Mouse (Mus musculus) layer of hippocampus, adult 2 months (tissue): ENCODE data around the gene Crkl. TPM values are rescaled to one million over a fixed set of nuclear protein-coding genes. Genes with fewer than 3 reads are reported as not detected.

ENCODE experiments used
- DNase-seq, 2 experiments: peaks; one replicate each; pipeline ENCODE4 v3.0.0; 2022; ENCODE audit warnings: low spot score in 2 of 2
- H3K27ac ChIP-seq: fragments of 200-600 bp; 2 replicates; pipeline ENCODE4 v1.8.1; 2022
- H3K4me3 ChIP-seq: fragments of 200-600 bp; 2 replicates; pipeline ENCODE4 v1.8.1; 2022; ENCODE audit warnings: mild to moderate bottlenecking
- CTCF ChIP-seq: fragments of 200-600 bp; conservative IDR thresholded peaks from 2 replicates; pipeline ENCODE4 v1.8.1; 2022; ENCODE audit warnings: antibody characterized with exemption, mild to moderate bottlenecking, moderate library complexity
- total RNA-seq, 2 experiments: library from RNA; stranded (reverse); gene quantifications; 2 replicates each; pipeline ENCODE4 v1.2.3; 2021

Crkl gene
- total RNA-seq, 2 experiments from 2014 or later = 33.5 to 37.4 TPM

DNA sequence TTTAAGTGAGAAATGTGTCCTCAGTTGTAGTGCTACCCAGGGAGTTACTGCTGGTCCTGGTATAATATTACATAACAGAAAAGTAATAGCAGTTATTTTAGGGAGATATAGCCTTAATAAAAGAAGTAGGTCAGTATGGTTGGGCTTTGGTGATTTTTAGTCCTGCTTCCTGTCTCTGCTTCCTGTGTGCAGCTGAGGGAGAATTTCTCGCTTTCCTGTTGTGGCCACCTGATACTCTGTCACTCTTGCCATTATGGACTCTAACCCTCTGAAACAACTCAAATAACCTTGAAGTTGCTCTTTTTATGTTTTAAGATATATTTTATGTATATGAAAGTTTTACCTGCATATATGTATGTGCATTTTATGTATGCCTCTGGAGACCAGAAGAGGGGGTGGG lies 9.8 kb downstream of the Crkl start:
- no peak for DNase-seq
- Histone ChIP-seq H3K27ac (no peak overlapping the region), H3K4me3 (no peak overlapping the region)
- no peak for TF ChIP-seq CTCF

DNA sequence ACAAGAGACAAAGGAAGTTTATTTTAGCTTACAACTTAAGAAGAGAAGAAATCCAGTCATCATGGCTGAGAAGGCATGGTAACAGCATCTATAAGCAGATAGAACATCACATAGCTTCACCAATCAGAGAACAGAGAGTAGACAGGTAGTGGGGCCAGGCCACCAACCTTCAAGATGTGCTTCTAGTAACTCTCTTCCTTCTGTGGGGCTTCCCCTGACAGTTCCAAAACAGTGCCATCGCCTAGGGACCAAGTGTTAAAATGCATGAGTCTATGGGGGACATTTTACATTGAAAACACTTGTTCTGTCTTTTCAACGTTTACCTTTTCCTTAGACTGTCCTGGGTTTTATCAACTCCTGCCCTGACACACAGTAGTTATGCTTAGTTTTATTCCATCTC lies 11.4 kb downstream of the Crkl start:
- no peak for TF ChIP-seq CTCF
- no peak overlapping the region for H3K27ac ChIP-seq
- no peak overlapping the region for H3K4me3 ChIP-seq
- no peak for DNase-seq

DNA sequence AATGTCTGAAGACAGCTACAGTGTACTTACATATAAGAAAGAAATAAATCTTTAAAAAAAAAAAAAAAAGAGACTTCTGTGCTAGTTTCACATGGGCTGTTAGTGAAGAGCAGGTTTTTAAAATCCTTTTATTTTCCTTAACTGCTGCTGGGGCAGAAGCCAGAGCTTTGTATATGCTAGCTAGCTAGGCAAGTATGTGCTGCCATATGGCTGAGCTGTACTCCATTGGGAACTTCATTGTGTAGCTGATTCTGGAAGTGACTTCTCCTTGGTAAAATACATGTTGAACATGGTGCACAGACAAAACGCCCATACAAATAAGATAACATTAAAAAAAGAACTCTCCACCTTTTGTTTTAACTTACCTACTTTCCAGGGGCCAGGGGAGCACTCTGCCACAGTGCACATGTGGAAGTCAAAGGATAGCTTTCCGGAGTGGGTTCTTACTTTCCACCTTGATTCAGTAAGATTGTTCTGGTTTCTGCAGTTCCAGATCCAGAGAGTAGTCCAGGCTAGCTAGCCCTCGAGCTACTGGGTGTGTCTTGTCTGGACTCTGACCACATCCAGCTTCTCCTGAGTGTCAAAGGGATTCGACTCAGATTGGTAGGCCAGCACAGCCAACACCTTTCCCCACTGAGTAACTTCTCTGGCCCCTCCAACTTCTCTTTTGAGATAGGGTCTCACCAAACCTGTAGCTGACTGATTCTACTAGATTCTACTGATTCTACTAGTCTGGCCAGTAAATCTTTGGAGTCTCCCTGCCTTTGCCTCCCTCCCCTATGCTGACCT lies 15.3 kb downstream of the Crkl start:
- no peak; the same call in 1 of the 2 replicates for TF ChIP-seq CTCF
- no peak for DNase-seq
- no peak overlapping the region for H3K27ac ChIP-seq
- no peak overlapping the region for H3K4me3 ChIP-seq

DNA sequence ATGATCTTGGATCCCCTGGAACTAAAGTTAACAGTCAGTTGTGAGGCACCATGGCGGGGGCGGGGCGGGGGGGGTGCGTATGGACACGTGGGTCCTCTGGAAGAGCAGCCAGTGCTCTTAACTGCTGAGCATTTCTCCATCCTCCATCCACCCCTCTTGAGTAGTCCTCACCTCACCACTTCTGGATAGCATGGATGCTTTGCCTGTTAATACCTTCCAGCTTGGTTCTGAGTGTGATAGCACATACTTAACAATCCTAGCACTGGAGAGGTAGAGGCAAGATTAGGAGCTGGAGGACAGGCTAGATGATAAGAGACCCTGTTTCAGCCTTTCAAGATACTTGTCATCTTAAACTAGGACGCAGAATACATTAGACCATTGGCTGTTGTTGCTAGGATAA lies 20.7 kb downstream of the Crkl start:
- DNase-seq = no peak
- H3K27ac ChIP-seq = no peak overlapping the region; the same call in 1 of the 2 replicates
- no peak overlapping the region for H3K4me3 ChIP-seq
- TF ChIP-seq CTCF = no peak

DNA sequence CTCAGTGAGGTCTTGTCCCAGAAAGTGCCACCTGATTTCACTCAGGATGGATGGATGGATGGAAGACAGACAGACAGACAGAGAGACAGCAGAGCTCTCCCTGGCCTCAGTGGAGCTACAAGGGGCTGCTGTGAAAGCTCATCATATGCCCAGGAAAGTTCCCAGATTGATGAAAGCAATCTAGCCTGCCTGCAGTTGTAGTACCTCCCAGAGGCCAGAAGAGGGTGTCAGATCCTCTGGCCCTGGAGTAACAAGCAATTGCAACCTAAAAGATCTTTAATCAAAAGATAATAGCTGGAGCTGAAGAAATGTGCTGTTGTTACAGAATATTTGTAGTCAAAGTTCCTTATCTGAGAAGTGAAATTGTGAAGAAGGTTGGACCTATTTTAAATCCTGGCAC lies 22.3 kb downstream of the Crkl start:
- 0 out of 2 replicates have a peak overlapping the region, but pooled peaks have one; percentile 36 for H3K27ac ChIP-seq
- TF ChIP-seq CTCF = peak; percentile 96
- DNase-seq = peak in 1 of 2 experiments; percentile 51
- H3K4me3 ChIP-seq = no peak overlapping the region

DNA sequence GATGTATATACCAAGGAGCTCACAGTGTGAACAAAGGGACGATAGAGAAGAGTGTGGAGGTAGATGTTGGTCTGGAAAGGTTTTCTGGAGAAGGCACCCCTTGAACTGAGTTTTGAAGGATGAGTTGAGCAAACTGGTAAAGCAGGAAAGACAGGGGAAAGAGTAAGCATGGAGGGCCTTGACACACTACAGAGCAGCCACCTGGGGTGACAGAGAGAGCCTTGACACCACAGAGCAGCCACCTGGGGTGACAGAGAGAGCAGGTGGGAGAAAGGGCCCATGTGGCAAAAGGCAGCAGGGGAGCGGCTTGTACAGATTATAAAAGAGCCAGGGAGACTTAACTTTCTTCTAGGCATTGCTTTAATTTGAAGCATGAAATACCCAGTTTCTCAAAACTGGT lies 23.0 kb downstream of the Crkl start:
- no peak for DNase-seq
- no peak for TF ChIP-seq CTCF
- no peak overlapping the region for H3K4me3 ChIP-seq
- peak overlapping the region; percentile 36; the same call in 1 of the 2 replicates for H3K27ac ChIP-seq

DNA sequence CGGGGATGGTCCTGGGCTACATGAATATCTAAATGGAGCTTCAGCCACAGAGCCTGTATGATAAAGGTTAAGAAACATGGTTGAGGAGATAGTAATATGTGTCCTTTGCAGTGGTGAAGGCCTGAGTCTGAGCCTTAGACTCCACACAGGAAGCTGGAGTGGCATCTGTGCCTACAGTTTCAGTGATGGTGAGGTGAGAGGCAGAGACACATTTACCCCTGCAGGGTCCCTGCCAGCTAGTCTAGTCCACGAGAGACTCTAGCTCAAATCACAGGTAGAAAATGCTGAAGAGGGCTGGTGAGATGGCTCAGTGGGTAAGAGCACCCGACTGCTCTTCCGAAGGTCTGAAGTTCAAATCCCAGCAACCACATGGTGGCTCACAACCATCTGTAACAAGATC lies 23.5 kb downstream of the Crkl start:
- no peak for DNase-seq
- TF ChIP-seq CTCF = no peak

DNA sequence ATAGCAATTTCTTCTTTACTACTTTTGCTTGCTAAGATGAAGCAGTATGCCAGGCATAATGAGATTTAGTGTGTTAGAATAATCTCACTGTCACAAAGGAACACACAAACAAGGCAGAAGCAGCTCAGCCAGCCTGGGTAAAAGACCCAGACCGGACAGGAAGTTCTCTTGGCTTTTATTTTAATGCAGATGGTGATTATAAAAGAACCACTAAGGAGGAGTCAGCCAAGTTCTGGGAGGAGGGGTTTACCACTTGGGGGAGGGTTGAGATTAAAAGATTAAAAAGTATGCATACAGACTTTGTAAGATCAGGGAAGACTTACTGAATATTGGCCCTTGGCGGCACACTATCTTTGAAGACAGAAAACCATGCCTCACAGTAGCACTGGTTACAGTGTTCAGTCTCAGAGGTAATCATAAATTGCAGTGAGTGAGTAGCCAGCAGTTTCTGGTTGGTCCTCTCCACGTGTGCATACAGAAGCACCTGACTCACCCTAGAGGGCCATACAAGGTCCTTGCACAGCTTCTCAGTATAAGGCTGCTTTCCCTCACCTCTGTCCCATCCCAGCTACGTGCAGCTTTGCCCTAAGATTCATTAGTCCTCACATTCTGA lies 26.6 kb downstream of the Crkl start:
- no peak for TF ChIP-seq CTCF
- H3K27ac ChIP-seq = peak overlapping the region; percentile 72; the same call in 1 of the 2 replicates
- no peak for DNase-seq
- H3K4me3 ChIP-seq = no peak overlapping the region

More for the DNA sequence above, 23.5 kb downstream of the Crkl start:
- no peak overlapping the region; the same call in 1 of the 2 replicates for H3K27ac ChIP-seq
- H3K4me3 ChIP-seq = no peak overlapping the region

DNA sequence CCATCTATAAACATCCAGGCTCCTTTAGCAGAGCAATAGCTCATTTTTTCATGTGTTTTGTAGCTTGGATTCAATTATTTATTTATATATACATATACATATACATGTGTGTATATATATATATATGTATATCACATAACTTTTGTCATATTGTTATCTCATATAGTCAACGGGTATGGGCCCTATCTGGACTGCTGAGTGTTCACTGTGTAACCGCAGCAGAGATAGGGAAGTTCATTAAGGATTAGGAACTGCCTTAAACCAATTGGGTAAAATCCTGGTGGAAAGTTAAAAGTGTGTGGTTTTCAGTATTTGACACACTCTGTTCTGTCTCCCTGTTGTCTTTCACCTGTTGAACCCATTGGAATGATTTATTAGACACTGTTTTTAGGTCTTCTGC lies 29.7 kb downstream of the Crkl start:
- no peak for DNase-seq
- Histone ChIP-seq H3K27ac (no peak overlapping the region), H3K4me3 (no peak overlapping the region)
- TF ChIP-seq CTCF = no peak

DNA sequence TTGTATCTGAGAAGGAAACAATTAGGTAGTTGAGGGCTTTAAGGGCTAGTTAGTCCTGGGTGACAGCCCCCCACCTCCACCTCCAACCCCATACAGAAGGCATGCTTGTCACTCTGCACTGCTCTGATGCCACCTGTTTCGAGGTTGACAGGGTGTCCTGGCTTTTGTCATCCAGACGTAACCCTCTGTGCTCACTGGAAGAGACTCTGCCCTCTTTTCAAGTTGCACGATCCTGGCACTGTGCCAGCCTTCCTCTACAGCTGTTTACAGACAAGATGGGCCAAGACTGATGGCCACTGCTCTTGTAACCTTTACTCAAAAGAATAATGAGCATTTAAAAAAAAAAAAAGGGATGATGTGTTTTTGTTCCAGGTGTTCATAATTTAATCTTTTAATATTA lies 34.7 kb downstream of the Crkl start:
- Histone ChIP-seq H3K27ac (0 out of 2 replicates have a peak overlapping the region, but pooled peaks have one; percentile 10), H3K4me3 (no peak overlapping the region)
- no peak for TF ChIP-seq CTCF
- no peak for DNase-seq

DNA sequence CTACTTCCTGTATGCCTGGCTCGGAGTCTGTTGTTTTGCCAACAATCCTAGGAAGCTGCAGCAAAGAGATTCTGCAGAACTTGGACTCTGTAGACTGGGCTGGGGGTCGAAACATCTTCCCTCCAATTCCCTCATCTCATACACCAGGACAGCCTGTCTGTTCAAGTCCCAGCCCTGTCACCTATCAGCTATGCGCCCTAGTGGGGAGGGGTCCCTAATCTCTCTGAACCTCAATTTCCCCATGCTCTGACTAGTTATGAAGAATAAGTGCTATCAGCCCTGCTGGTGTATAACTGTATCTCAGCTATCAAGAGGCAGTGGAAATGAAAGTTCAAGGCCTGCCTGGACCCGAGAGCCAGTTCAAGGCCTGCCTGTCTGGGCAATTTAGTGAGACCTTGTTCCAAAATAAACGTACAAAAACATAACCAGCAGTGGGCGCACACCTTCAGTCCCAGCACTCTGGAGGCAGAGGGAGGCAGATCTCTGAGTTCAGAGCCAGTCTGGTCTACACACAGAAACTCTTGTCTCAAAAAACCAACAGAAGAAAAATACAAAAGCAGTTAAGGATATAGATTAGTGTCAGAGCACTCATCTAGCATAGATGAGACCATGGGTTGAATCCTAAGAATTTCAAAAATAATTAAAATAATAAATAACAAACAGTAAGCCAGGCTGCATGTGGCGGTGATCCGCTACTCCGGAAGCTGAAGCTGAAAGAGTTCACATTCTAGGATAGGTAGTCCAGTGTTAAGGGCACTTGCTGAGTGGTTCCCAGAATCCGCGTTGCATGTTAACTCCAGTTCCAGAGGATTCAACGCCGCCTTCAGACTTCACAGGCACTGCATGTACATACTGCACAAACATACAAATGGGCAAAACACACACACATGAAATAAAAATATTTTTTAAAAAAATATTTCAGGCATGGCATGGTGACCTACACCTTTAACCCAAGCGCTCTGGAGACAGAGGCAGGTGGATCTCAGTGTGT lies 37.0 kb downstream of the Crkl start:
- DNase-seq = no peak

DNA sequence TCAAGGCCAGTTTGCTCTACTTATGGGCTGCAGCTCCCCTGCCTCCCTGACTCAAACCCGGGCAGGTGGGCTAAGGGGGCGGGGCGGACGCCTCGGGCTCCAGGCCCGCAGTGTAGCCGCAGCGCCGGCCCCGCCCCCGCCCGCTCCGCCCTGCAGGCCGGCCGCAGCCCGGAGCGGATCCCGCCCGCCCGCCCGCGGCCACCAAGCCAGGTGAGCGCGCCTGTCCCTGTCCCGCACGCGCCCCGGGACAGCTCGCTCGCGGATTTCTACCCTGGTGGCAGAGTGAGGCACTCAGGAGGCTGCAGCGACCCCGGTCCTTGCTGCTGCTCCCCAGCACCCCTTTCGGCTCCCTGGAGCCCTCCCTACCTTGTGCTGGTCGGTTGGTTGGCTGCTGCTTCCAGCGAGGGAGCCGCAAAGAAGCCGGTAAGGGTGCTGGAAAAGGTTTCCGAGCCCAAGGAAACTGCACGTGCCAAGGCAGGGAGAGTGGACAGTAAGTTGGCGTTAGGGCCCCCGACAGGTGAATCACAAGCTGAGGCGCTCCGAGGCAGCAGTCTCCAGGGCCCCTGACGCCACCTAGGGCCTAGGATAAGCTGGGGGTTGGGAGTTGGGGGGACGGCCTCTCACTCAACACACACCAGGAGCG lies 37.8 kb downstream of the Crkl start, which contains the start of gene Aifm3:
Gene Aifm3, plus strand, starts transcription at position 143 of the 643 bp plus-strand sequence.
- TF ChIP-seq CTCF = 0 out of 2 replicates have a peak, but pooled peaks have one; percentile 14
- peak within 1 kb of the TSS; percentile 94 for H3K27ac ChIP-seq
- H3K4me3 ChIP-seq = peak within 1 kb of the TSS; percentile 69
- no peak for DNase-seq

More for the DNA sequence above, 37.0 kb downstream of the Crkl start:
- Histone ChIP-seq H3K4me3 (peak overlapping the region; percentile 69), H3K27ac (peak overlapping the region; percentile 94)
- peak; percentile 72 for TF ChIP-seq CTCF
